Mouse (Mus musculus) lung, postnatal 4 days (tissue): ENCODE measurements around the gene Gm5773.
"Not testable (repeated sequence)": the region's sequence is repeated elsewhere in the genome, so short reads cannot be mapped to it uniquely, and the experiment has no call there.

Experiments used
- DNase-seq, 2 experiments: peaks; one replicate each; pipeline ENCODE4 v3.0.0; 2021

Gene Gm5773

DNA sequence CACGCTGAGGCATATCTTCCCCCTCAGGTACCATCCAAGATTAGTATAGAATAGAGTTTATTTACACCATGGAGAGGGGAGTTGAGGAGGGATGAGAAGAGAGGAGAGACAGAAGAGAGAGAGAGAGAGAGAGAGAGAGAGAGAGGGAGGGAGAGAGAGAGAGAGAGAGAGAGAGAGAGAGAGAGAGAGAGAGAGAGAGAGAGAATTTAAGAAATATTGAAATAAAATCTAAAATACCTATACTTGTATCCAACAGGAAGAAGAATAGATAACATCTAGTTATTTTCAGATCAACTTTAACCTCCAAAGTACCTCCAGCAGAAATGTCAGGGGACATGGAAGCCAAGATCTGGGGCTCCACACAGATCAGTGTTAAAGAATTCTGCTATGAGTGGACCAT lies at the start of gene Gm5773:
TSS of gene Gm5773 (plus strand) at position 301 of the 400 bp plus-strand sequence.
- not testable (repeated sequence) for DNase-seq

DNA sequence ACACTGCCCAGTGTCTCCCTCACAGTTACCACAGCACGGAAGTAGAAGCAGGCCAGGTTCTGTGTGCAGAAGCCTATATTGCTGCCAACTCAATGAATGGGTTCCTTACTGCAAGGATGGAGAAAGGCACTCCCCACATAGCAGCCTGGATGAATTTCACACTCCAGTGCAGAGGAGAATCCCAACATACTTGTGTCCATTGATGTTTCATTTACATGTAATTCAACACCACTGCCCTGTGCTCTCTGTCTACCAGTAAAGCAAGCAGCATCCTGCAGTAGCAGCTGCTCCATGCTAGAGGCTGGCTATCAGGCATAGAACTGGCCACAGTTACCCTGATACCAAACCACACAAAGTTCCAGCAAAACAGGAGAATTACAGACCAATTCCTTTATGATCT lies 27.3 kb upstream of the Gm5773 start:
- not testable (repeated sequence) for DNase-seq

DNA sequence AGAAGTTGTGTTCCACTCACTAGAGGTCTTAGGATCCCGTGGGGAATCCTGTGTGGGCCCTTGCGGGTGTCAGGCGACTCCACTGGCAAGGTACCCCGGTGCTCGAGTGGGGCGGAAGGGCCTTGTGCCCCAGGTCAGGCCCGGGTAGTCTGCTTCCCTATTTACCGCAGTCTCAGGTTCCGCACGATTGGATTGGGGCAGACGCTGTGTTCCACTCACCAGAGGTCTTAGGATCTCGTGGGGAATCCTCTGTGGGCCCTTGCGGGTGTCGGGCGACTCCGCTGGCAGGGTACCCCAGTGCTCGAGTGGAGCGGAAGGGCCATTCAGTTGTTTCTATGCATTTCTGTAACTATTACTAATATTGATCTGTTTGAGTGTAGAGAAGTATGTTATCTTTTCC lies 18.8 kb upstream of the Gm5773 start:
- not testable (repeated sequence) for DNase-seq

DNA sequence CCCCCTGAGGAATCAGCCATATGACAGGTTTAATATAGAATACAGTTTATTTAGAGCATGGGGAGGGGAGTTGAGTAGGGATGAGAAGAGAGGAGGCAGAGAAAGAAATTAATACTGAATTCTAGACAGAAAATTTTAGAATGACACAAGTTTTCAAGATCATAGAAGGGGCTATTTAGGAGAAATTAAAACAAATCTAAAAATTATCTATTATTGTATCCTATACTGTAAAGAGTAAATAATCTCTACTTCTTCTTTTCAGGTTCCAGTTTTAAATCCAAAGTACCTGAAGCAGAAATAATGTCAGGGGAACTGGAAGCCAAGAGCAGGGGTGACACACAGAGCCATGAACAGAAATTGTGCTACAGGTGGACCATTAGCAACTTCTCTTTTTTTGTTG lies 23.3 kb downstream of the Gm5773 start, which contains the start of gene Tdpoz4:
TSS of gene Tdpoz4 (plus strand) at position 301 of the 400 bp plus-strand sequence.
- not testable (repeated sequence) for DNase-seq

DNA sequence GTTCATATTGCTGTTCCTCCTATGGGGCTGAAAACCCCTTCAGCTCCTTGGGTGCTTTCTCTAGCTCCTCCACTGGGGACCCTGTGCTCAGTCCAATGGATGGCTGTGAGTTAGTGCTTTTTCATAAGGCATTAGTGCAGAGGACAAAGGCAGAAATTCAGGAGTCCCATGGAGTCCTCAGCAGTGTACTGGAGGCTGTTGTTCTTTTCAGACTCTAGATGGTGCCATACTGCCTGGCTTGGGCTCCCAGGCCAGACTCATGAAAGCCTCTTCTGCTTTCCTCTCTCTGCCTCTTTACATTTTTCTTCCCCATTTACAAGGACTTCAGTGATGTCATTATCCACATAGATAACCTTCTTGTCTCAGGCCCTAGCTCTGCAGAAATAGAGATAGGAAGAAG lies 40.5 kb downstream of the Gm5773 start:
- DNase-seq, result not testable (repeated sequence)
